Mouse (Mus musculus) midbrain, embryonic 16.5 days (tissue): ENCODE data around the gene Zfp277. TPM values are rescaled to one million over a fixed set of nuclear protein-coding genes. Genes with fewer than 3 reads are reported as not detected.

Source experiments
- ATAC-seq: fragments of 200-750 bp; cut with Nextera tagmentation; 2 replicates; pipeline ENCODE4 v1.8.0; 2017; ENCODE audit warnings: moderate TSS enrichment
- H3K27ac ChIP-seq: fragments of 300-500 bp; sonication (generic); 2 replicates; pipeline ENCODE4 v1.5.1; 2014; ENCODE audit warnings: mild to moderate bottlenecking, low read length, mixed read lengths
- H3K27me3 ChIP-seq: fragments of 300-500 bp; sonication (generic); 2 replicates; pipeline ENCODE4 v1.6.1; 2014; ENCODE audit warnings: low read depth, low read length, mixed read lengths; ENCODE audit not compliant: control insufficient read depth, insufficient read depth
- H3K36me3 ChIP-seq: fragments of 300-500 bp; sonication (generic); 2 replicates; pipeline ENCODE4 v1.6.1; 2014; ENCODE audit warnings: mild to moderate bottlenecking, low read length, moderate library complexity, mixed read lengths; ENCODE audit not compliant: control insufficient read depth, insufficient read depth
- H3K4me1 ChIP-seq: fragments of 300-500 bp; sonication (generic); 2 replicates; pipeline ENCODE4 v1.6.1; 2014; ENCODE audit warnings: mild to moderate bottlenecking, low read length, mixed read lengths; ENCODE audit not compliant: control insufficient read depth, insufficient read depth
- H3K4me2 ChIP-seq: fragments of 300-500 bp; sonication (generic); 2 replicates; pipeline ENCODE4 v1.6.1; 2014; ENCODE audit warnings: mild to moderate bottlenecking, low read length, mixed read lengths
- H3K4me3 ChIP-seq: fragments of 300-500 bp; sonication (generic); 2 replicates; pipeline ENCODE4 v1.5.1; 2014; ENCODE audit warnings: low read depth, mild to moderate bottlenecking, low read length, moderate library complexity, mixed read lengths
- H3K9ac ChIP-seq: fragments of 300-500 bp; sonication (generic); 2 replicates; pipeline ENCODE4 v1.6.1; 2014; ENCODE audit warnings: low read depth, low read length, mixed read lengths
- H3K9me3 ChIP-seq: fragments of 300-500 bp; sonication (generic); replicated peaks from 2 replicates; pipeline ENCODE4 v1.6.1; 2014; ENCODE audit warnings: mild to moderate bottlenecking, low read length, mixed read lengths; ENCODE audit not compliant: control insufficient read depth, poor library complexity, severe bottlenecking
- WGBS: fragments of 180-500 bp; shearing (Covaris S2); extraction: QIAGEN DNeasy Blood & Tissue Kit; methylation state at CpG from one replicate; pipeline ENCODE4 v1.1.7; 2014; 5-methylcytosine and 5-hydroxymethylcytosine counted together
- polyA plus RNA-seq: library from polyadenylated mRNA; unstranded; fragments of >200 nt; fragmentation: Nextera tagmentation; extraction: Ambion mirVana; gene quantifications from 2 replicates; pipeline ENCODE4 v1.2.1, GENCODE M21; 2015

The Zfp277 gene
- polyA plus RNA-seq, 1 experiment from 2014 or later: 30.1 TPM

DNA sequence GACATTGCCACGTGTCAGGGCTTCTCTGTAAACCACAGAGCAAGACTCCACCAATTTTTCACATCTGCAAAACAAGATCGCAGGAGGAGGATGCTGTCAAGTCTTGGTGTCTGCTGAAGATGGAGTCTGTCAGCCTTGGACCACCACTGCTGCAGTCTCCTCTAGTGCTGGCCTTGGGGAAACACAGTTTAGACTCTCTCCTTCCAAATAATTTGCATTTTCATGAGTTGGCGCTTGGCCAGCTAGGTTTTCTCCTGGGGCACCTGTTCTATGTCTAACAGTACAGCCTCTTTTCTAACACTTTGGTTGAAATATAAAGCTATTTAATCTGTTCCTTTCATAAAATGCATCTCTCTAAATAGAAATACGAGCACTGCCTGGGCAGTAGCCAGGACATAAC lies 159.2 kb downstream of the Zfp277 start:
- 83% methylated on average over 4 of the region's 4 CpGs for WGBS
- Histone ChIP-seq H3K36me3 (no peaks in the 10 kb centered on the region), H3K4me2 (no peak overlapping the region), H3K27ac (no peak overlapping the region), H3K9ac (no peak overlapping the region), H3K4me3 (no peak overlapping the region), H3K9me3 (peaks cover 9% of the 10 kb centered on the region; the same call in 1 of the 2 replicates), H3K4me1 (no peaks in the 10 kb centered on the region; the same call in 1 of the 2 replicates), H3K27me3 (no peaks in the 10 kb centered on the region)
- ATAC-seq: no peak

- Histone ChIP-seq H3K36me3 (no peaks in the 10 kb centered on the region), H3K4me3 (no peak overlapping the region), H3K4me1 (no peaks in the 10 kb centered on the region), H3K4me2 (no peak overlapping the region), H3K27ac (no peak overlapping the region), H3K27me3 (no peaks in the 10 kb centered on the region), H3K9ac (no peak overlapping the region), H3K9me3 (no peaks in the 10 kb centered on the region)
- ATAC-seq: no peak
- WGBS: 93% methylated on average over 4 of the region's 4 CpGs
Measured at GRCm38 (mm10) chr12:40280596-40281325, 164.9 kb downstream of the Zfp277 start.

- H3K4me1 ChIP-seq: no peaks in the 10 kb centered on the region
- no peak for ATAC-seq
- H3K36me3 ChIP-seq: no peaks in the 10 kb centered on the region
- no peaks in the 10 kb centered on the region for H3K9me3 ChIP-seq
- H3K4me2 ChIP-seq: no peak overlapping the region
- no peak overlapping the region for H3K27ac ChIP-seq
- no peaks in the 10 kb centered on the region for H3K27me3 ChIP-seq
- 87% methylated on average over 3 of the region's 3 CpGs for WGBS
- H3K9ac ChIP-seq: no peak overlapping the region
- H3K4me3 ChIP-seq: no peak overlapping the region
Measured at GRCm38 (mm10) chr12:40277581-40277980, 168.1 kb downstream of the Zfp277 start.

- Histone ChIP-seq H3K36me3 (no peaks in the 10 kb centered on the region), H3K4me3 (no peak overlapping the region), H3K27ac (no peak overlapping the region), H3K4me2 (no peak overlapping the region), H3K9me3 (no peaks in the 10 kb centered on the region), H3K27me3 (no peaks in the 10 kb centered on the region), H3K4me1 (no peaks in the 10 kb centered on the region), H3K9ac (no peak overlapping the region)
- no peak for ATAC-seq
Measured at GRCm38 (mm10) chr12:40274931-40275330, 170.8 kb downstream of the Zfp277 start.

GRCm38 (mm10) chr12:40273339-40273738 lies 172.4 kb downstream of the Zfp277 start:
- H3K36me3 ChIP-seq: no peaks in the 10 kb centered on the region
- no peaks in the 10 kb centered on the region for H3K9me3 ChIP-seq
- H3K27me3 ChIP-seq: no peaks in the 10 kb centered on the region
- no peak overlapping the region for H3K4me3 ChIP-seq
- no peaks in the 10 kb centered on the region for H3K4me1 ChIP-seq
- WGBS: 92% methylated on average over 4 of the region's 4 CpGs
- no peak overlapping the region for H3K4me2 ChIP-seq
- H3K9ac ChIP-seq: no peak overlapping the region
- no peak for ATAC-seq
- H3K27ac ChIP-seq: no peak overlapping the region

DNA sequence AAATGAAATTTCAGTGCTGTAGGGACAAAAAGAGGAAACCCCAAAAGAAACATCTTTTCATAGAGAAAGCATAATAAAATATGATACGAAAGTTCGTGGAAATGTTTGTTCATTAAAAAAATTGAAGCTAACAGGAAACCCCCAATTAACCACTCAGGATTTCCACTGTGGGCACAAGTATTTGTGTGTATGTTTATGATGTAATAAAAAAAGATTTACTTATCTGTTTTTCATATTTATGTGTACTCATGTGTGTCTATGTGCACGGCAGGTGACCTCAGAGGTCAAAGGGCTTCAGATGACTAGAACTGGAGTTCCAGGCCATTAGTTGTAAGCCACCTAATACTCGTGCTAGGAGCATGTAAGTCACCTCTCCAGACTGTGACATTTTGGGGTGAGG lies 173.0 kb downstream of the Zfp277 start:
- 87% methylated on average over 4 of the region's 4 CpGs for WGBS
- Histone ChIP-seq H3K27me3 (no peaks in the 10 kb centered on the region), H3K4me1 (no peaks in the 10 kb centered on the region), H3K4me2 (no peak overlapping the region), H3K4me3 (no peak overlapping the region), H3K9ac (no peak overlapping the region), H3K36me3 (no peaks in the 10 kb centered on the region), H3K27ac (no peak overlapping the region), H3K9me3 (no peaks in the 10 kb centered on the region)
- ATAC-seq: no peak

GRCm38 (mm10) chr12:40268313-40268712 lies 177.4 kb downstream of the Zfp277 start:
- H3K9me3 ChIP-seq: no peaks in the 10 kb centered on the region
- no peak overlapping the region for H3K4me3 ChIP-seq
- no peak for ATAC-seq
- 83% methylated on average over 2 of the region's 2 CpGs for WGBS
- H3K9ac ChIP-seq: no peak overlapping the region
- no peak overlapping the region for H3K27ac ChIP-seq
- no peaks in the 10 kb centered on the region for H3K27me3 ChIP-seq
- no peak overlapping the region for H3K4me2 ChIP-seq
- H3K4me1 ChIP-seq: no peaks in the 10 kb centered on the region
- no peaks in the 10 kb centered on the region for H3K36me3 ChIP-seq

Other genes starting within 250 kb of the Zfp277 start
- gene Lsmem1, start 246.4 kb downstream of the Zfp277 start, polyA plus RNA-seq: 0.29 TPM in 1 of 2 replicates, not detected in the other
- 181 and 183 TPM in 2 replicates for gene Ifrd1, start 197.4 kb downstream of the Zfp277 start, polyA plus RNA-seq
- gene Dock4, start 50 bp upstream of the Zfp277 start, polyA plus RNA-seq: 34.8 and 38.7 TPM in 2 replicates